Mouse (Mus musculus) spleen, adult 12 weeks (tissue): ENCODE results near the gene M6pr.

ENCODE experiments used
- DNase-seq: peaks from one replicate; pipeline ENCODE4 v3.0.0; 2022; ENCODE audit warnings: low spot score

M6pr gene

GRCm38 (mm10) chr6:122308505-122309393 is at the start of gene M6pr:
M6pr (plus strand) TSS chr6:122308720.
- peak; percentile 92 for DNase-seq

GRCm38 (mm10) chr6:122262543-122262942 is 46.0 kb upstream of the M6pr start:
- no peak for DNase-seq

GRCm38 (mm10) chr6:122268561-122268960 is 40.0 kb upstream of the M6pr start:
- DNase-seq = no peak

- DNase-seq = no peak
Observed at GRCm38 (mm10) chr6:122269170-122269569, 39.4 kb upstream of the M6pr start.

GRCm38 (mm10) chr6:122270152-122270551 is 38.4 kb upstream of the M6pr start:
- DNase-seq = no peak

GRCm38 (mm10) chr6:122274546-122274945 is 34.0 kb upstream of the M6pr start:
- DNase-seq = no peak

GRCm38 (mm10) chr6:122276565-122276964 is 32.0 kb upstream of the M6pr start:
- no peak for DNase-seq

GRCm38 (mm10) chr6:122282782-122283181 is 25.7 kb upstream of the M6pr start, which contains the start of gene Klrg1:
Klrg1 (minus strand) TSS chr6:122282882.
- no peak for DNase-seq

GRCm38 (mm10) chr6:122283429-122283828 is 25.1 kb upstream of the M6pr start:
- DNase-seq = no peak

- DNase-seq = no peak
Observed at GRCm38 (mm10) chr6:122284304-122284703, 24.2 kb upstream of the M6pr start.

GRCm38 (mm10) chr6:122284823-122285222 is 23.7 kb upstream of the M6pr start:
- no peak for DNase-seq

- no peak for DNase-seq
Observed at GRCm38 (mm10) chr6:122288263-122288662, 20.3 kb upstream of the M6pr start.

GRCm38 (mm10) chr6:122289313-122289712 is 19.2 kb upstream of the M6pr start:
- no peak for DNase-seq

GRCm38 (mm10) chr6:122290253-122290652 is 18.3 kb upstream of the M6pr start:
- no peak for DNase-seq

GRCm38 (mm10) chr6:122291264-122291663 is 17.3 kb upstream of the M6pr start:
- no peak for DNase-seq

- no peak for DNase-seq
Observed at GRCm38 (mm10) chr6:122291735-122292134, 16.8 kb upstream of the M6pr start.

GRCm38 (mm10) chr6:122292184-122292583 is 16.3 kb upstream of the M6pr start:
- DNase-seq = no peak

GRCm38 (mm10) chr6:122293121-122293520 is 15.4 kb upstream of the M6pr start:
- DNase-seq = no peak

GRCm38 (mm10) chr6:122293796-122294195 is 14.7 kb upstream of the M6pr start:
- no peak for DNase-seq

- no peak for DNase-seq
Observed at GRCm38 (mm10) chr6:122294290-122294689, 14.2 kb upstream of the M6pr start.

- no peak for DNase-seq
Observed at GRCm38 (mm10) chr6:122295242-122295641, 13.3 kb upstream of the M6pr start.

- no peak for DNase-seq
Observed at GRCm38 (mm10) chr6:122296918-122297278, 11.6 kb upstream of the M6pr start.

GRCm38 (mm10) chr6:122297279-122298222 is 11.0 kb upstream of the M6pr start:
- DNase-seq = no peak
